Mouse (Mus musculus) WW6 (cell line): Measurements from ENCODE around the gene Myh7.

Source experiments
- DNase-seq: peaks from one replicate; pipeline ENCODE4 v3.0.0-alpha.2; 2013; ENCODE audit warnings: low read depth, low spot score

Myh7 gene

GRCm38 (mm10) chr14:54942479-54942878 is 51.9 kb downstream of the Myh7 start:
- no peak for DNase-seq

GRCm38 (mm10) chr14:54941024-54941978 is 53.1 kb downstream of the Myh7 start:
- no peak for DNase-seq

- DNase-seq, result no peak
Observed at GRCm38 (mm10) chr14:54940176-54940530, 54.3 kb downstream of the Myh7 start.

GRCm38 (mm10) chr14:54939434-54940175 is 54.8 kb downstream of the Myh7 start:
- no peak for DNase-seq

- no peak for DNase-seq
Observed at GRCm38 (mm10) chr14:54938431-54939219, 55.8 kb downstream of the Myh7 start.

- no peak for DNase-seq
Observed at GRCm38 (mm10) chr14:54937361-54938182, 56.9 kb downstream of the Myh7 start.

- DNase-seq, result no peak
Observed at GRCm38 (mm10) chr14:54936831-54937160, 57.6 kb downstream of the Myh7 start.

- no peak for DNase-seq
Observed at GRCm38 (mm10) chr14:54935904-54936830, 58.3 kb downstream of the Myh7 start, which contains the start of gene Cmtm5. Gene Cmtm5 (plus strand): TSS chr14:54936261.

GRCm38 (mm10) chr14:54932645-54933150 is 61.7 kb downstream of the Myh7 start, which contains the start of gene Il25:
Gene Il25 (plus strand): TSS chr14:54932695.
- DNase-seq, result no peak

GRCm38 (mm10) chr14:54930431-54930830 is 64.0 kb downstream of the Myh7 start:
- DNase-seq, result no peak

GRCm38 (mm10) chr14:54929801-54930200 is 64.6 kb downstream of the Myh7 start:
- DNase-seq, result no peak

GRCm38 (mm10) chr14:54927296-54927695 is 67.1 kb downstream of the Myh7 start:
- no peak for DNase-seq

GRCm38 (mm10) chr14:54926401-54927158 is 67.8 kb downstream of the Myh7 start:
- no peak for DNase-seq

- no peak for DNase-seq
Observed at GRCm38 (mm10) chr14:54925349-54926342, 68.8 kb downstream of the Myh7 start, which contains the start of gene Efs. Gene Efs (minus strand): TSS chr14:54926126.

- DNase-seq, result no peak
Observed at GRCm38 (mm10) chr14:54924641-54925348, 69.6 kb downstream of the Myh7 start.
